Mouse (Mus musculus): Measurements from ENCODE around the gene Hc.

DNA sequence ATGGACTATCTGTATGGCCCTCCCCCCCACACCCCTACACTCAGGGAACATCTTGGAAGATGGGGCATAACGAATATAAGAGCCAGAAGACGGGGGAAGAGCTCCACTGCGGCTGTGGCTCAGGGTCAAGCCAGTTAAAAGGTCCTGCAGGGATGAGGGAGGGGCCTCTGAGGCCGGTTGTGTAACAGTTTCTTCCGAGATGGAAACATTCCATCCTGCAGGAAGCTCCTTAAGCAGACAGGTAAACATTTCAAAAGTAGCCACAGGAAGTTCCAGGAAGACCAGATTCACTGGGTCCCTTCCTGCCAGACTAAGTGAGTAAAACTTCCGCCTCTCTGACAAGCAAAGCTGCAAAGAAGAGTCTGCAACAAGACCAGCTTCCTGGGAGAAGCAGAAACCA, 45.4 kb downstream of the Hc start:
- TF ChIP-seq CTCF (IDR thresholded peaks at IDR 0.05; ENCODE audit: insufficient read depth, low read length) (no peak), POLR2A (IDR thresholded peaks at IDR 0.05; ENCODE audit: borderline replicate concordance, extremely low read depth, low read depth, low read length) (no peak)
